ENCODE assay signal across 8 mouse cellular contexts in genomic region chr2:173659057-173659925, GRCm38 (mm10). TPM values are rescaled to one million over a fixed set of nuclear protein-coding genes. Genes with fewer than 3 reads are reported as not detected.
DNase-seq lines count a peak whose midpoint lies in the region; ATAC-seq and TF ChIP-seq lines count a peak whose summit lies in the region.

Rab22a (plus strand) TSS chr2:173659760.

- H3K27me3 ChIP-seq in forebrain, embryonic 15.5 days: no peaks in the 10 kb centered on the region

- peak within 1 kb of the TSS; percentile 49 for H3K27ac ChIP-seq in ES-E14 (ENCODE audit: insufficient read depth, low read depth, low read length, poor library complexity, severe bottlenecking)
- peak within 1 kb of the TSS; percentile 31 for H3K27ac ChIP-seq in forebrain, embryonic 15.5 days (replicated peaks)

- no peaks in the 10 kb centered on the region for H3K9me3 ChIP-seq in ES-E14 (ENCODE audit: control insufficient read depth, insufficient read depth, low read depth, low read length)
- no peaks in the 10 kb centered on the region for H3K9me3 ChIP-seq in forebrain, embryonic 15.5 days

- intact Hi-C loops in heart, postnatal 25 days (cut with DNase I): no loop called here

- peak; percentile 84; the same call in 1 of the 2 replicates for TF ChIP-seq POLR2A in lung, adult 2 months (IDR thresholded peaks at IDR 0.05; ENCODE audit: borderline replicate concordance, extremely low read depth, low read depth, low read length)

- WGBS in forebrain, embryonic 15.5 days: under 1% methylated on average over 55 of the region's 55 CpGs
- WGBS in lung, adult 2 months: under 1% methylated on average over 52 of the region's 55 CpGs

- H3K9ac ChIP-seq in ES-E14 (ENCODE audit: insufficient read depth, low read depth, low read length, poor library complexity, severe bottlenecking): peak within 1 kb of the TSS; percentile 98
- H3K9ac ChIP-seq in forebrain, embryonic 15.5 days (replicated peaks): peak within 1 kb of the TSS; percentile 80

- peak; percentile 98 for DNase-seq in ES-E14 (ENCODE audit: low read depth, low spot score)
- peak; percentile 99 for DNase-seq in cerebellum, adult 11-12 months
- DNase-seq in heart, postnatal 25 days (ENCODE audit: low spot score): peak; percentile 96
- peak; percentile 96 to 97 for DNase-seq in layer of hippocampus, adult 18-20 months (ENCODE audit: low spot score in 2 of 2)
- peak; percentile 93 for DNase-seq in lung, adult 2 months
- peak; percentile 93 to 94 for DNase-seq in thymus, adult 18-20 months

- H3K36me3 ChIP-seq in ES-E14 (ENCODE audit: control insufficient read depth, insufficient read depth, low read length, poor library complexity, severe bottlenecking): peaks cover 13% of the 10 kb centered on the region
- H3K36me3 ChIP-seq in forebrain, embryonic 15.5 days: peaks cover 10% of the 10 kb centered on the region; the same call in 1 of the 2 replicates

- peak within 1 kb of the TSS; percentile 74 for H3K4me2 ChIP-seq in forebrain, embryonic 15.5 days (replicated peaks)

- no peaks in the 10 kb centered on the region; a peak in 1 of 4 replicates for H3K4me1 ChIP-seq in ES-E14 (ENCODE audit: control insufficient read depth in 2 of 2, insufficient read depth in 2 of 2, low read length in 2 of 2, poor library complexity in 1 of 2)
- H3K4me1 ChIP-seq in forebrain, embryonic 15.5 days: peaks cover 18% of the 10 kb centered on the region
- peaks cover 6% of the 10 kb centered on the region for H3K4me1 ChIP-seq in lung, adult 2 months (ENCODE audit: control insufficient read depth, insufficient read depth, low read length)

- peak within 1 kb of the TSS; percentile 85 to 100 for H3K4me3 ChIP-seq in ES-E14 (ENCODE audit: insufficient read depth in 1 of 2, low read depth in 1 of 2, low read length in 2 of 2, poor library complexity in 1 of 2, severe bottlenecking in 1 of 2)
- peak within 1 kb of the TSS; percentile 96 for H3K4me3 ChIP-seq in forebrain, embryonic 15.5 days
- peak within 1 kb of the TSS; percentile 76 for H3K4me3 ChIP-seq in lung, adult 2 months (replicated peaks; ENCODE audit: extremely low read depth, low read depth, low read length)

- ATAC-seq in forebrain, embryonic 15.5 days (replicated peaks): peak; percentile 96
- peak; percentile 95 for ATAC-seq in neutrophil, adult 5-6 weeks (ENCODE audit: extremely low read depth, insufficient number of reproducible peaks, low FRiP score, poor library complexity, severe bottlenecking)

- TF ChIP-seq CTCF in lung, adult 2 months (IDR thresholded peaks at IDR 0.05; ENCODE audit: insufficient read depth, low read length): no peak

- in situ Hi-C loops in ES-E14 (cut with MboI; ENCODE audit: low sequenced_read_pairs in 2 of 2, unreplicated experiment in 2 of 2): no loop called here

TF ChIP-seq in ES-E14, 5 proteins besides CTCF, POLR2A, EP300 and RAD21:
- TF ChIP-seq CHD2 (IDR thresholded peaks at IDR 0.05; ENCODE audit: low read depth, low read length) (no peak), HCFC1 (IDR thresholded peaks at IDR 0.05; ENCODE audit: borderline replicate concordance, insufficient read depth, low read length) (peak; percentile 66; the same call in 1 of the 2 replicates), ZNF384 (IDR thresholded peaks at IDR 0.05; ENCODE audit: low read depth, low read length) (no peak)

RNA-seq across cellular contexts. Expression of gene Rab22a, which starts in this region (rescaled TPM):
- 10.9 and 11.6 TPM in 2 replicates for total RNA-seq in ES-E14 (2012; rRNA removed)
- polyA plus RNA-seq in forebrain, embryonic 15.5 days (2015; fragmentation: Nextera tagmentation; extraction: Ambion mirVana): 35.3 and 36.9 TPM in 2 replicates
- 10 to 100 TPM; 33.8 to 34.3 TPM for total RNA-seq in heart, postnatal 25 days (2021)
- total RNA-seq in layer of hippocampus, adult 18-20 months (2021): 10 to 100 TPM; 24.2 to 29.8 TPM
- 27.3 and 51.1 TPM in 2 replicates for polyA plus RNA-seq in lung, adult 2 months (2012; rRNA removed)
- total RNA-seq in neutrophil, adult 5-6 weeks (2017): 15.5 and 18.4 TPM in 2 replicates

Comparison
In these comparisons a context has a peak if more than half of its experiments do, and no peak if none do; other contexts are left out.
1. Peak in every context shown above with its lines: DNase-seq, ATAC-seq, H3K4me3 ChIP-seq and H3K27ac ChIP-seq.